Mouse (Mus musculus): ENCODE data around the gene Smc1a. TPM values are rescaled to one million over a fixed set of nuclear protein-coding genes. Genes with fewer than 3 reads are reported as not detected.
"Not testable (repeated sequence)": the region's sequence is repeated elsewhere in the genome, so short reads cannot be mapped to it uniquely, and the experiment has no call there.

Smc1a gene
- polyA plus RNA-seq, 1 experiment: 23.0 TPM

- Histone ChIP-seq H3K79me3 (ENCODE audit: low read depth) (no peaks in the 10 kb centered on the region), H3K79me2 (ENCODE audit: control insufficient read depth, insufficient read depth) (no peaks in the 10 kb centered on the region), H3ac (ENCODE audit: control insufficient read depth, insufficient read length, low read depth) (no peak overlapping the region), H3K27me3 (ENCODE audit: control insufficient read depth, insufficient read depth, insufficient read length) (no peaks in the 10 kb centered on the region), H3K4me3 (ENCODE audit: insufficient read depth, poor library complexity, severe bottlenecking) (no peak overlapping the region), H3K36me3 (ENCODE audit: control insufficient read depth, insufficient read depth) (peaks cover 33% of the 10 kb centered on the region)
- TF ChIP-seq MAX (IDR thresholded peaks at IDR 0.05) (no peak), MYOD1 (IDR thresholded peaks at IDR 0.05; ENCODE audit: control insufficient read depth, insufficient read length, low read depth) (no peak), CTCF (IDR thresholded peaks at IDR 0.05; ENCODE audit: control insufficient read depth, insufficient read depth, insufficient read length) (no peak), CEBPB (IDR thresholded peaks at IDR 0.05; ENCODE audit: low read depth) (no peak), USF1 (IDR thresholded peaks at IDR 0.05; ENCODE audit: low read depth) (no peak), FOSL1 (IDR thresholded peaks at IDR 0.05; ENCODE audit: insufficient read depth, low read length, poor library complexity, severe bottlenecking) (no peak), MYOG (IDR thresholded peaks at IDR 0.05; ENCODE audit: control insufficient read depth, extremely low read depth, insufficient read length) (no peak)
These were observed 31.0 kb downstream of the Smc1a start for GRCm38 (mm10) chrX:152047230-152047629.

DNA sequence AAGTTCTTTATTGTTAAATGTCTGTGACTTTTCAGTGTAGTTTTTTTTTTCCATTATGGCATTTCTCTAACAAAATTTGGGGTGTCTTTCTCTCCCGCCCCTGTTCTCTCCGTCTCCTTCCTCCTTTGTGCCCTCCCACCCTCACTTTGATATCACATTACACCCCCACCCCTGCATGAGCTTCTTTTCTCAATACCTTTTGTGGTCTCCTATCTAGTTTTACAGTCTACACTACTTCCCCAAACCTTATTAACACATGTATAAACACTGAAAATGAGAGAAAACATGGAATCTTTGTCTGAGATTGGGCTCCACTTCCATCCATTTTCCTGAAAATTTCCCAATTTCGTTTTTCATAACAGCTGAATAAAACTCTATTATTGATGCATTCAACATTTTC is 36.3 kb downstream of the Smc1a start:
- no peak overlapping the region for H3ac ChIP-seq (ENCODE audit: control insufficient read depth, insufficient read length, low read depth)
- H3K27me3 ChIP-seq (ENCODE audit: control insufficient read depth, insufficient read depth, insufficient read length): no peaks in the 10 kb centered on the region
- TF ChIP-seq FOSL1 (IDR thresholded peaks at IDR 0.05; ENCODE audit: insufficient read depth, low read length, poor library complexity, severe bottlenecking) (no peak), MYOG (IDR thresholded peaks at IDR 0.05; ENCODE audit: control insufficient read depth, extremely low read depth, insufficient read length) (no peak), MAX (IDR thresholded peaks at IDR 0.05) (no peak)
- H3K36me3 ChIP-seq (ENCODE audit: control insufficient read depth, insufficient read depth): peaks cover 22% of the 10 kb centered on the region
- H3K79me2 ChIP-seq (ENCODE audit: control insufficient read depth, insufficient read depth): no peaks in the 10 kb centered on the region
- no peaks in the 10 kb centered on the region for H3K79me3 ChIP-seq (ENCODE audit: low read depth)
- no peak overlapping the region for H3K4me3 ChIP-seq (ENCODE audit: insufficient read depth, poor library complexity, severe bottlenecking)

GRCm38 (mm10) chrX:152054094-152054493 is 37.9 kb downstream of the Smc1a start:
- no peaks in the 10 kb centered on the region for H3K79me3 ChIP-seq (ENCODE audit: low read depth)
- TF ChIP-seq FOSL1 (IDR thresholded peaks at IDR 0.05; ENCODE audit: insufficient read depth, low read length, poor library complexity, severe bottlenecking) (no peak), MYOD1 (IDR thresholded peaks at IDR 0.05; ENCODE audit: control insufficient read depth, insufficient read length, low read depth) (no peak), MYOG (IDR thresholded peaks at IDR 0.05; ENCODE audit: control insufficient read depth, extremely low read depth, insufficient read length) (no peak), MAX (IDR thresholded peaks at IDR 0.05) (no peak), USF1 (IDR thresholded peaks at IDR 0.05; ENCODE audit: low read depth) (no peak), CEBPB (IDR thresholded peaks at IDR 0.05; ENCODE audit: low read depth) (no peak), CTCF (IDR thresholded peaks at IDR 0.05; ENCODE audit: control insufficient read depth, insufficient read depth, insufficient read length) (no peak)
- no peaks in the 10 kb centered on the region for H3K27me3 ChIP-seq (ENCODE audit: control insufficient read depth, insufficient read depth, insufficient read length)
- H3ac ChIP-seq (ENCODE audit: control insufficient read depth, insufficient read length, low read depth): no peak overlapping the region
- H3K4me3 ChIP-seq (ENCODE audit: insufficient read depth, poor library complexity, severe bottlenecking): no peak overlapping the region
- no peaks in the 10 kb centered on the region for H3K79me2 ChIP-seq (ENCODE audit: control insufficient read depth, insufficient read depth)
- H3K36me3 ChIP-seq (ENCODE audit: control insufficient read depth, insufficient read depth): peaks cover 31% of the 10 kb centered on the region

GRCm38 (mm10) chrX:152065674-152066073 is 49.4 kb downstream of the Smc1a start:
- peaks cover 14% of the 10 kb centered on the region for H3K36me3 ChIP-seq (ENCODE audit: control insufficient read depth, insufficient read depth)
- no peaks in the 10 kb centered on the region for H3K79me3 ChIP-seq (ENCODE audit: low read depth)
- no peaks in the 10 kb centered on the region for H3K79me2 ChIP-seq (ENCODE audit: control insufficient read depth, insufficient read depth)
- no peak for TF ChIP-seq CTCF (IDR thresholded peaks at IDR 0.05; ENCODE audit: control insufficient read depth, insufficient read depth, insufficient read length)
- no peak for TF ChIP-seq MAX (IDR thresholded peaks at IDR 0.05)
- no peak for TF ChIP-seq USF1 (IDR thresholded peaks at IDR 0.05; ENCODE audit: low read depth)
- TF ChIP-seq MYOD1 (IDR thresholded peaks at IDR 0.05; ENCODE audit: control insufficient read depth, insufficient read length, low read depth): no peak
- TF ChIP-seq MYOG (IDR thresholded peaks at IDR 0.05; ENCODE audit: control insufficient read depth, extremely low read depth, insufficient read length): no peak
- TF ChIP-seq FOSL1 (IDR thresholded peaks at IDR 0.05; ENCODE audit: insufficient read depth, low read length, poor library complexity, severe bottlenecking): no peak
- no peak for TF ChIP-seq CEBPB (IDR thresholded peaks at IDR 0.05; ENCODE audit: low read depth)
- no peak overlapping the region for H3K4me3 ChIP-seq (ENCODE audit: insufficient read depth, poor library complexity, severe bottlenecking)
- H3ac ChIP-seq (ENCODE audit: control insufficient read depth, insufficient read length, low read depth): no peak overlapping the region
- H3K27me3 ChIP-seq (ENCODE audit: control insufficient read depth, insufficient read depth, insufficient read length): no peaks in the 10 kb centered on the region

- Histone ChIP-seq H3K79me2 (ENCODE audit: control insufficient read depth, insufficient read depth) (no peaks in the 10 kb centered on the region), H3K36me3 (ENCODE audit: control insufficient read depth, insufficient read depth) (no peaks in the 10 kb centered on the region), H3K27me3 (ENCODE audit: control insufficient read depth, insufficient read depth, insufficient read length) (no peaks in the 10 kb centered on the region), H3K79me3 (ENCODE audit: low read depth) (no peaks in the 10 kb centered on the region), H3ac (ENCODE audit: control insufficient read depth, insufficient read length, low read depth) (no peak overlapping the region), H3K4me3 (ENCODE audit: insufficient read depth, poor library complexity, severe bottlenecking) (no peak overlapping the region)
- TF ChIP-seq MAX (IDR thresholded peaks at IDR 0.05) (no peak), CEBPB (IDR thresholded peaks at IDR 0.05; ENCODE audit: low read depth) (no peak), CTCF (IDR thresholded peaks at IDR 0.05; ENCODE audit: control insufficient read depth, insufficient read depth, insufficient read length) (no peak), MYOD1 (IDR thresholded peaks at IDR 0.05; ENCODE audit: control insufficient read depth, insufficient read length, low read depth) (no peak), FOSL1 (IDR thresholded peaks at IDR 0.05; ENCODE audit: insufficient read depth, low read length, poor library complexity, severe bottlenecking) (no peak), MYOG (IDR thresholded peaks at IDR 0.05; ENCODE audit: control insufficient read depth, extremely low read depth, insufficient read length) (no peak), USF1 (IDR thresholded peaks at IDR 0.05; ENCODE audit: low read depth) (no peak)
These were observed 51.6 kb downstream of the Smc1a start for GRCm38 (mm10) chrX:152067789-152068188.

- not testable (repeated sequence) for H3K79me3 ChIP-seq (ENCODE audit: low read depth); H3K36me3 ChIP-seq (ENCODE audit: control insufficient read depth, insufficient read depth); H3K27me3 ChIP-seq (ENCODE audit: control insufficient read depth, insufficient read depth, insufficient read length); H3K4me3 ChIP-seq (ENCODE audit: insufficient read depth, poor library complexity, severe bottlenecking); H3K79me2 ChIP-seq (ENCODE audit: control insufficient read depth, insufficient read depth); H3ac ChIP-seq (ENCODE audit: control insufficient read depth, insufficient read length, low read depth)
These were observed 73.8 kb downstream of the Smc1a start for GRCm38 (mm10) chrX:152089832-152090614.

Measured in C2C12 (cell line).